Mouse (Mus musculus) gonadal fat pad, adult 2 months (tissue): Measurements from ENCODE around the gene Ddx39. TPM values are rescaled to one million over a fixed set of nuclear protein-coding genes. Genes with fewer than 3 reads are reported as not detected.

Source experiments
- DNase-seq: peaks from one replicate; pipeline ENCODE4 v3.0.0-alpha.2; 2012; ENCODE audit warnings: low read depth
- polyA plus RNA-seq: library from polyadenylated mRNA; depleted of rRNA; stranded (reverse); fragments of >200 nt; gene quantifications from 2 replicates; pipeline ENCODE4 v1.2.3, GENCODE M21; 2012

Ddx39 gene
- polyA plus RNA-seq, 1 experiment = 35.7 TPM

DNA sequence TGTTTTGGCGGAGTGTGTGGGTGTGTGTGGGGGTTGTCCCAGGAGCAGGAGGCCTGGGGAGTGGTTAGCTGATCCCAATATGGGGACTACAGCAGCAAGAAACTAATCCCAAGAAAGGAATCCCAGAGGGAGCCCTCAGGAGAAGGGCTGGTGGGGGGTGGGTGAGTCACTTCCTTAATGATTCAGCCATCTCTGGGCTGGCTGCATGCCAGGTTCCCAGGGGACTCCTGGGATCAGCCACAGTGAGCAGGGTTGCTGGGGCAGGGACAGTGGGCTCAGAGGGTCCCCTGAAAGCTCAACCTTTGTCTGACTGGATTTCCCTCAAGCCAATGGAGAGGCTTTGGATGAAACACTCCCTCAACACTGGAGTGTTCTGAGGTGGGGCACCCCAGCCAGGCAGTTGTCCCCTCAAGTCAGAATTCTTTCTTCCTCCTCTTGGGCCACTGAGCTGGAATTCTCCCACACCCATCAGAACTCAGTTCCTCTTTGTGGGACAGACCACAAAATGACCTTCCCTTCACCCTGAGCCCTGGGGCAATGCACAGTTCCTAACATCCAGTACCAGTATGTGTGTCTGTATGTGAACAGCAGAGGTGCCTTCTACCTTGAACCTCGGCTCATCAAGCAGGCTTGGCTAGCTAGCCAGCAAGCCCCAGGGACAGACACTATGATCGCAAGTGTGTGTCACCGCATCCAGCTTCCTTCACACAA is 23.0 kb downstream of the Ddx39 start:
- no peak for DNase-seq

DNA sequence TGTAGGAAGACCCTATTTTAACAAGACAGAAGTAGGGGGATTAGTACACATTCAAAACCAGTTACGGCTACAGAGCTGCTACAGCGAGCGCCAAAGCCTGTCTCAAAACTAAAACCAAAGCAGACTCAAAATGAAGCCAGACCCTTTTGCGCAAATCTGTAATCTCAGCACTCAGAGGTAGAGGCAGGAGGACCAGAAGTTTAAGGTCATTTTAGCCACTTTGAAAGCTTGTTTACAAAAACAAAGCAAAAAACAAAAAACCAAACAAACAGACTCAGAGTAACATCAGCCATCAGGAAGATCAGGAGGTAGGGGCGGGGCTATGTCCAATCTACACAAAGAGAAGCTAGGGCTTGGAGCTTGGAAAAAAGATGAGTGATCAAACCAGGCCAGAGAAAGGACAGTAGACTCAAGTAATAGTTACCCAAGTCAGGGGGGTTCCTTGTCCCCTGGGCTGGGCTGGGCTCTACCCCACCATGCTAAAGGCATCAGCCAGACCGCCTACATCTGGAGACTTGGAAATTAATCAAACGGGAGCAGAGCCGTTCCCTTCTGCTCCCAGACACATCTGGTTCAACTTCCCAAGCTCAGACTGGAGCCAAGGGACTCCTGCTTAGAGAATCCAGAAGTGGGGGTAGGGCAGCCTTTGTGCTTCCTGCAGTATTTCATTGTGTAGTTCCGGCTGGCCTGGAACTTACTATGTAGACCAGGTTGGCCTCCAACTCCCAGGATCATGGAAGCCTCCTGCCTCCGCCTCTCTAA is 24.2 kb downstream of the Ddx39 start:
- DNase-seq = no peak

DNA sequence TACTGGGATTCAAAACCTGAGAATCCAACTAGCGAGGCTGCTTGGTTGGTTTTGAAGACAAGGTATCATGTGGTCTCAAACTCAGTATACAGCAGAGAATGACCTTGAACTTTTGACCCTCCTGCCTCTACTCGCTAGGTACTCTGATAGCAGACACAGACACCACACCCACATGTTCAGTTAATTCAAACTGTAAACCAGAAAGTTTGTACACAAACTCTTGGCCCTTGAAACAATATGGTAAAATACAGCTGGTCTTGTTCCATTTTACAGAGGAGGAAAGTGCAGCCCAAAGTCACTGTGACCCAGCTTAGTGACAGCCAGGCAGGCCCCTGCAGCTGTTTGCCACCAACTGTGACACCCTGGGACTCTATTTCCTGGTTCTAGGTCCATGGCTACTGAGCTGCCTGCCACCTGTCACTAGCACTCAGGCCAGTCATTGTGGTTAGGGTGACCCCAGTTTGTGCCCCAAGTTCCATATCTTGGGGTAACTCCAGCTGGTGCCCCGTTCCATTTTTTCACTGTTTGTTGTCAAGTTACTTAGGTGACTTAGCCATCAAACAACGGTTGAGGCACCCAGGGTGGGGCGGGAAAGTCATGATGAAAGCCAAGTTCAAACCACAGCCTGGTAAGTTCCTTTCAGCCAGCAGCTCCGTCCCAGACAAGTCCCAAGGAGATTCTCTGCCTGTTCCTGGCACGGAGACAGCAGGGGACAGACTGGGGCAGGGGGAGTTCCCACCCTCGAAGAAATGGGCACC is 24.9 kb downstream of the Ddx39 start:
- no peak for DNase-seq

DNA sequence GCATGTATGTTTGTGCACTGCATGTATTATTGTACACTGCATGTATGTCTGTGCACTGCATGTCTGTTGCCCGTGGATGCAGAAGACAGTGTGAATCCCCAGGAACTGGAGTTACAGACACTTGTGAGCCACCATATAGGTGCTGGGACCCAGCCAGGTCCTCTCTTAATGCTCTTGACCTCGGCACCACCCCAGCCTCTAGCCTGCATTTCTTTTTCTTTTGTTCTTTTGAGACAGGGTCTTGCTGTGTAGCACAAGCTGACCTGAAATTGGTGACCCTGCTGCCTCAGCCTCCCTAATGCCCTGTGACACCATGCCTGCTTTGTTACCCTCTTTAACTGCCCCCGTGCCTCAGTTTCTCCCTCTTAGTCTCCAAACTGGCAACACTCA is 25.6 kb downstream of the Ddx39 start:
- no peak for DNase-seq

DNA sequence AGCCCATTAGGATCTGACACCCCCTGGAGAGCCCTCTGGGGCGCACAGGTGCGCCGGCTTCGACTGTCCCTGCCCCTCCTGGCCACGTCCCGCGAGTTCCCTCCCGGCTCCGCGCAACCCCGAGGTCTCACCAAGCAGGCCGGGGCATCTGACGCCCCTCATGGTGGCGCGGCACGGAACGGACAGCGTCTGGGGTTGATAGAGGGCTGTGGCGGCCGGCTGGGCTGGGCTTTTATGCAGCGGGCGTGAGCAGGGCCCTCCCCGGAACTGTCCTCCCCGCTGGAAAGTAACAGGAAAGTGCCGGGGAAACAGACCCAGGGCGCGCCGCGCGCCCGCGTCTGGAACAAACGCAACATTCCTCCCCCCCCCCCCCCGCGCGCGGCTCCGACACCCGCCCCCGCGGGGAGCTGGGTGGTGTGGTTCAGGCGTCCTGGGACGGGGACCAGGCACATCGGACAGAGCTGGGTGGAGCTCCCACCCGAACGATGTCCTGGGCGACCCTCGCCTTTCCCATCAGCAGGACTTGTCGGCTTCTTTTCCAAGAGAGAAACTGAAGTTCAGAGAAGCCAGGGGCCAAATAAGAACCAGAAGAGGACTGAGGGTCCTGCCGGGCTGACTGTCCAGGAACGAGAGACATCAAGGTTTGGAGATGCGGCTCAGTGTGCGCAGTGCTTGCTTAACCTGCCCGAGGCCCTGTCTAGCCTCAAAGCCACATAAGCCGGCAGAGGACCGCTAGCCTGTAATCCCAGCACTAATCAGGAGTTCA is 26.2 kb downstream of the Ddx39 start, which contains the start of gene Adgre5:
Gene Adgre5, minus strand, starts transcription at position 351 of the 766 bp plus-strand sequence.
- DNase-seq = no peak

DNA sequence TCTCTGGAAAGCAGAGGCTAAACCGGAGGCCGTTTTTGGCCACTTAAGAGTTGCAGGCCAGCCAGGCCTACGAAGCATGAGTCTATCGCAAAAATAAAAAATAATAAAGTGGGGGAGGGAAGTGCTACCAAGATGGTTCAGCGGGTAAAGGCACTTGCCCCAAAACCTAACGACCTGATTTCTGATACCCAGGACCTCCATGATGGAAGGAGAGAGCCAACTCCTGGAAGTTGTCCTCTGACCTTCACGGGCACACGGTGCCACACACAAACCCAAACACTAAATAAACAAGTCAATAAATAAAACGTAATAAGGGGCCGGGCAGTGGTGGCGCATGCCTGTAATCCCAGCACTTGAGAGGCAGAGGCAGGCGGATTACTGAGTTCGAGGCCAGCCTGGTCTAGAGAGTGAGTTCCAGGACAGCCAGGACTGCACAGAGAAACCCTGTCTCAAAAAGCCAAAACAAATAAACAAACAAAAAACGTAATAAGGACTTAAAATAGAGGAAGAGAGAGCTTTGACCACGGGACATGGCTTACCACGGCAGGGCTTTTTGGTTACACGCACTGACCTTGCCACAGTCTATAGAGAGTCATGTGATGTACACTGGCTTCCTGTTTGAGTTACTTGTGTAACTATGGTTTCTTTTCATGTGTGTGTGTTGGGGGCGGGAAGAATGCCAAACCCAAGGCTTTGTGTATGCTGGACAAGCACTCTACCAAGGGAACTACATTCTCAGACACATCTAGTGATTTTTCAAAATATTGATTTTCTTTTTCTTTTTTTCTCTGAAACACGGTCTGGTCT is 27.1 kb downstream of the Ddx39 start:
- no peak for DNase-seq

DNA sequence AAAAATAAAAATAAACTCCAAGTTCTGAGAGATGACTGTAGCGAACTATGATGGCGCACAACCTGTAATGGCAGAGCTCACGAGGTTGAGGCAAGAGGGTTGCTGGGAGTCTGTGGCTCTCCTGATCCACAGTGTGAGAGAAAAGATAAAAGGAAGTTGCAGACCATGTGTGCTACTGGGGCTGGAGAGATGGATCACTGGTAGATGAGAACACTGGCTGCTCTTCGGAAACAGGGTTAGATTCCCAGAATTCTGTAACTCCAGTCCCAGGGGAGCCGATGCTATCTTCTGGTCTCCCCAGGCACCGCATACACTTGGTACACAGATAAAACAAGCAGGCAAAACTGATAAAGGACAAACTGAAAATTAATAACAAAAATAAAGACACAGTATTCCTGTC is 28.0 kb downstream of the Ddx39 start:
- DNase-seq = no peak

DNA sequence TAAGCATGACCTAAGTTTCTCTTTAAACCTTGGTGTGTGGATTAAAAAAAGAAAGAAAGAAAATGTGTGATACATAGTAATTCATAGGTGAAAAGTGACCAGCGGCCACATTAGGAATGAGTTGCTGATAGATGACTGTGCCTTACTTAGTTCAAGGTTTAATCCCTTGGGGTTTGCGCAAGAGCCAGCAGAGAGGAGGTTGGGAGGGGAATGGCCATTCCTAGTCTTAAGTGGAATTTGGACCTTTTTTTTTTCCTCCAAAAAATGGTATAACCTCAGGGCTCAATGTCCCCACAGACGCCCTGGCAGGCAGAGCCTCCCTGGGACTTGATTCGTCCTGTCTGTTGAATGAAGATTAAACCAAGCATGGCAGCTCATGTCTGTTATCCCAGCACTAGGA is 29.1 kb downstream of the Ddx39 start:
- DNase-seq = no peak

DNA sequence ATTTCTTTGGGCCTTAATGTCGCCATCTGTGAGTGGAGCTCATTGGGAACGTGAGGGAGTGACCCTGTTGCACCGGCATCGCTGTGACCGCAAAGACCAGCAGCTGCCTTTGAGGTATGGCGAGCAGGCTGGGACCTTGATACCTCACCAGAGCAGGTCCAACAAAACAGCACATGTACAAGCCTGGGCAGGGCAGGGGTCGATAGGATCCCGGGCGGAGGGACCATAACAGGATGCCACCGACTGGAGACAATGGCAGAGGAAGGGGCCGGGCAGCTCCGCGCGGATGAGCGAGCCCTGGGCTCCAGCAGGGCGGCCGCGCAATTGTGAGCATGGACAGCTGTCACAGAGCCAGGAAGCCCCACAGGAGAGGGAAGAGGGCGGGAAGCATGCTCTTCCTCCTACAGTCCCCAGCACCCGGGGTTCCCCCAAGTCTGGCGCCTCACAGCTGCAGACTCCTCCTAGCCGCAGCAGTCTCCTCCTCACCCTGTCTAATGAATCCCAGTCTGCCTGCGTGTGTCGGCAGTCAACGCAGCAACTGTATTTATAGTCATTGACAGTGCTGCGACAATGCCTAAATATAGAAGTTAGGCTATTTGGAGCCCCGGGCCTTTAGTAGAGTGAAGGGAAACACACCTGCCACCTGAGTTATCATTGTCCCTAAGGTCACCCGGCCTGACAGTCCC is 32.8 kb downstream of the Ddx39 start:
- no peak for DNase-seq

DNA sequence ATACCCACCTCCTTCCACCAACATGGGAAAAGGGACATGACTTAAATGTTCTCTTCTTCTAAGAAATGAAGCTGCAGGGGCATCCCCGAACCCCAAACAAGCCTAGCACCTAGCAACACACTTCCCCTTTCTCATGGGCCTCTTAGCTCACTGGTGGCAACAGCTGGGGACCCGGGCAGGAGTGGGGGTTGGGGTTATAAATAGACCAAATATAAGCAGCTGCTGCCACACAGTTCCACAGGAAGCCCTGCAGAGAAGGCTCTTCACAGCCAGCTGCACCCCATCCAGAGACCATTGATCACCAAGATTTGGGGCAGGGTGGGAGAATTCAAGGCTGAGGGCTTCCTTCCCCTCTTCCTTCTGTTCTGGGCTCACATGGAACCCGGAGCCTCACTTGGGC is 33.7 kb downstream of the Ddx39 start:
- no peak for DNase-seq

DNA sequence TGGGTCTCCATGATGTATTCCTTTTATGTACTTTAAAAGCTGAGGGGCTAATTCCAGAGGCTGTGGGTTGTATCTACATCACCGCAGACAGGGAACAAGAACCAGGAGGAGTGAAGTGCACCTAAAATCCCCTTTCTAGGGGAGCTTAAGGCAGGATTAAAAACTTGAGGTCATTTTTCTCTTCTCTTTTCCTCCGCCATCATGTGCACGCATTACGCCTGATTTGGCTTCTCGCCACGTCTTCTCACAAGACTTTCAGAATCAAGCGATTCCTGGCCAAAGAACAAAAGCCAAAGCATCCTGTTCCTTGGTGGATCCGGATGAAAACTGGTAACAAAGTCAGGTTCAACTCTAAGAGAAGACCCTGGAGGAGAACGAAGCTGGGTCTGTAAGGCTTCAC is 34.3 kb downstream of the Ddx39 start:
- no peak for DNase-seq

DNA sequence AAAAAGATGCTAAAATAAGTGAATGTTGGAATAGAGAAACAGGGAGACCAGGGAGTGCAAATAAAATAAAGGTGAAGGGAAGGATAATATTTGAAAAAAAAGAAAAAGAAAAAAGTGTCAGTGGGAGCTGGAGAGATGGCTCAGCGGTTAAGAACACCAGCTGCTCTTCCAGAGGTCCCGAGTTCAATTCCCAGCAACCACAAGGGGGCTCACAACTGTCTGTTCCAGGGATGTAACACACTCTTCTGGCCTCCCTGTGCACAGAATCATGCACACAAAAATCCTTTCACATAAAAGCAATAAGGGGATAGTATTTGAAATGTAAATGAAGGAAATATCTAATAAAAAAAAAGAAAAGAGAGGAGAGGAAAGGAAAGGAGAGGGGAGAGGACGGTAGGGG is 39.2 kb downstream of the Ddx39 start:
- no peak for DNase-seq

DNA sequence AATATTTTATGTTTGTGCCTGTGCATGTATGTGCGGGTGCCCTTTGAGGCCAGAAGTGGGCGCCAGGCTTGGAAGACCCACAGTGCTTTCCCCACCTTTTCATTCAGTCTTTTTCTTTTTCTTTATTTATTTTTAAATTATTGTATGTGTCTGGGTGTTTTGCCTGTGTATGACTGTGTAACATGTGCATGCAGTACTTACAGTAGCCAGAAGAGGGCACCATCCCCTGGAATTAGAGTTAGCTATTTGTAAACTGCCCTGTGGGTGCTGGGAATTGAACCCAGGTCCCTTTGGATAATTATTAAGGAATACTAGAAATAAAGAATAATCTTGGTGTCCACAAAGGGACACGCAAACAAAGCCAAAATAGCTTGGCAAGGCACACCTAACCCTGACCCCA is 41.3 kb downstream of the Ddx39 start:
- no peak for DNase-seq

DNA sequence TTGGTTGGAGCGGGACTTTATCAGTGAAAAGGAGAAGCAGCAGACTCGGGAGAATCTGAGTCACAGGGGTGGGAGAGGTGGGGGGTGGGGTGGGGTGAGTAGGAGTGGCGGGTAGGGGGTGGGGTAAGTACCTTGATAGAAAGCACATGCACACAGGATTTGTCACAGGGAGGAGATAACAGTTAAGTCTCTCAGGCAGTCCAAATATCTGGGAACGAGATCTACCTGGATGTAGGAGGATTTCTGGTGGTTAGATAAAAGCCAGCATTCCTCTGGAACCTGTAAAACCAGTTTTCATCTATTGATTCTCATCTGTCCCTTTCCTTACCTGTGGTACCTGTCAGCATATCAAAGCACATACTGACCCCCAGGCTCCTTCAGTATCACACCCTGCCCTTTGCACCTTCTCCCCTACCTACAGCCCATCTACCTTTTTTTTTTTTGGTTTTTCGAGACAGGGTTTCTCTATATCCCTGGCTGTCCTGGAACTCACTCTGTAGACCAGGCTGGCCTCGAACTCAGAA is 42.2 kb downstream of the Ddx39 start:
- no peak for DNase-seq

DNA sequence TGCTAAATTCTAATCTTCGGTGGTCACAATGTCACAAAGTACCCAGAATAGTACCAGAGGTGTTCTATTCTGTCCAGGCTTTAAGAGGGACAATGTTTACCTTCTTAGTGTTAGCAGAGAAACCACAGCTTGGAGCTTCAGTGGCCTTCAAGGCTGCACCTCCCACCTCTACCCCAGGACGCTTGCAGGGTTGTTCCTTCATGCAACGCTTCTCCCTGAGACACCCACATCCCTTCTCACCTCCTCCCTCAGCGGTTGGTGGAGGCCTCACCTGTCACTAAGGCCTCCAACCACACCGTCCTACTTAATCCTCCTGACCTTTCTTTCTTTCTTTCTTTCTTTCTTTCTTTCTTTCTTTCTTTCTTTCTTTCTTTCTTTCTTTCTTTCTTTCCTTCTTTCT is 43.3 kb downstream of the Ddx39 start:
- DNase-seq = no peak

DNA sequence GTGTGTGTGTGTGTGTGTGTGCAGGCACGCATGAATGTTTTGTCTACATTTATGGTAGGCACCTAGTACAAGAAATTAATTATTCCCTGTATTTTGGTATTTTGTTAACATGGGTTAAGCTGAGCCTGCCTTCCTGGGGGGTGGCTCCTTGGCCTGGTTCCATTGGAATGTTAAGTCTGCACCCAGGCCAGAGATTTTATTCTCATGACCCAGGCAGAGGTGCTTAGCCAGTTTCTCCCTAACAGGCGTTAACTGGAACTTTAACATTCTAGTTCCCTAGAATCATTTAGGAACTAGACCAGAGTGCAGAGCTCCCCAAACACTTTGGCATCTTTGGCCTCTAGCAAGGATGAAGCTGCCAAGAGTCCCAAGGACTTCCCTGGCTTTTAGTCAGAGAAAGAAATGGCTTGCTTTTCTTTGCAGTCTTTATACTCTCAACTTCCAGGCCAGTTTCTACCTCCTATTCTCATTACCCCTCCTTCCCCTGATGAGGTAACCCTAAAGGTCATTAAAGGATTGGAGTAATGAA is 44.3 kb downstream of the Ddx39 start:
- no peak for DNase-seq

DNA sequence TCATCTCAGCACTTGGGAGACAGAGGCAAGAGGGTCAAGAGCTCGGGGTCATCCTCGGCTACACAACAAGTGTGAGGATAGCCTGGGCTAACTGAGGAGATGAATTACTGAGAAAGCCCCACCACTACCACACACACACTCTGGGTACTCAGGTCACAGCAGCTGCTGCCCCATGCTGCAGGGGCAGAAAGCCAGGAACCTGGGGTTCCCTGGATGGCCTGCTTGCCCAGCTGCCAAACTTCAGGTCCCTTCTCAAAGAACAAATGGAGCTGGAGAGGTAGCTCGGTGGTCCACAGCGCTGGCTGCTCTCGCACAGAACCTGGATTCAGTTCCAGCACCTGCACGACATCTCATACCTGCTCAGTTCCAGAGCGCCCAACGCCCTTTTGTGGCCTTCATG is 49.1 kb downstream of the Ddx39 start:
- no peak for DNase-seq

DNA sequence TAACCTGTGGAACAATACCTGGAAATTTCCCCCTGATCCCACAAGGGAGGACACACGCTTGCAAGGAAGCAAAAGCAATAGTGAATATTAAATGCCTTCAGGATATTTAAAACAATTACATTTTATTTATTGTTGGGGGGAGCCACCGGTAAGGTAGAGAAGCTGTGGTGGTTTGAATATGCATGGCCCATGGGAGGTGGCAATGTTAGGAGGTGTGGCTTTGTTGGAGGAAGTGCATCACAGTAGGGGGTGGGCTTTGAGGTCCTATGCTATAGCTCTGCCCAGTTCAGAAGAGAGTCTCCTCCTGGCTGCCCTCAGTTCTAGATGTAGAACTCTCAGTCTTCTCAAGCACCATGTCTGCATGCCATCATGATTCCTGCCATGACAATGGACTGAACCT is 49.7 kb downstream of the Ddx39 start:
- no peak for DNase-seq

DNA sequence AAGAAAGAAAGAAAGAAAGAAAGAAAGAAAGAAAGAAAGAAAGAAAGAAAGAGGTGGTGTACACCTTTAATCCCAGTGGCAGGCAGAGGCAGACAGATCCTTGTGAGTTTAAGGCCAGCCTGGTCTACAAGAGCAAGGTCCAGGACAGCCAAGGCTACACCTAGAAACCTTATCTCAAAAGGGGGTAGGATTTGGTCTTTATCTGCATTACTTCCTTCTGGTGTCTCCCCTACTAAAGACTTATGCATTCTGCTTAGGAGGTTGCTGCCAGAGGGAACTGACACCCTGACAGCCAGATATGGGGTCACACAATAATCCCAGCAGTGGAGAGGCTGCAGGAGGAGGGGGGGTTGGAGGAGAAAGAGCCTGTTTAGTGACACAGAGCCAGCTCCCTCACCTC is 50.7 kb downstream of the Ddx39 start:
- no peak for DNase-seq

DNA sequence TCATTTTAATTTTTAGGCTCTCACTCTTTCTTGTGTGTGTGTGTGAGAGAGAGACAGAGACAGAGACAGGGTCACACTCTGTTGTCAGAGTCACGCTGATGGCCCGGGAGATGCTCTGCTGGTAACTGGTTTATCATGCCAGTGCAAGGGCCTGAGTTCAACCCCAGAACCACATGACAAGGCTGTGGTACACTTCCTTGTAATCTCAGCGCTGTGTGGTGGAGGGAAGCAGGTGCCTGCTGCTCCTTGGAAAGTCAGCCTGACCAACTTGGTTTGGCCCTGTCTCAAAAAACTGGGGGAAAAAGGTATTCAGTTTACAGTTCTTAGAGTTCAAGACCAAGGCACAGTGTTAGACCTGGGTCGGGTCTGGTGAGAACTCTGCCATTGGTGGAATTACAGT is 52.5 kb downstream of the Ddx39 start:
- no peak for DNase-seq
